Mouse (Mus musculus) limb, embryonic 12.5 days (tissue): Measurements from ENCODE around the gene Lsr. TPM values are rescaled to one million over a fixed set of nuclear protein-coding genes. Genes with fewer than 3 reads are reported as not detected.
A peak's percentile ranks its signal among the peaks of the same experiment; 100 is the strongest.

Experiments
- ATAC-seq: fragments of 200-750 bp; cut with Nextera tagmentation; 2 replicates; pipeline ENCODE4 v1.8.0; 2017; ENCODE audit warnings: low read depth, moderate TSS enrichment; ENCODE audit not compliant: insufficient number of reproducible peaks, insufficient read depth, low FRiP score, low TSS enrichment
- H3K27ac ChIP-seq: fragments of 300-500 bp; sonication (generic); 2 replicates; pipeline ENCODE4 v1.5.1; 2016; ENCODE audit warnings: mild to moderate bottlenecking, moderate library complexity
- H3K27me3 ChIP-seq: fragments of 300-500 bp; sonication (generic); 2 replicates; pipeline ENCODE4 v1.6.1; 2016; ENCODE audit warnings: mild to moderate bottlenecking, moderate library complexity
- H3K36me3 ChIP-seq: fragments of 300-500 bp; sonication (generic); 2 replicates; pipeline ENCODE4 v1.6.1; 2016; ENCODE audit warnings: mild to moderate bottlenecking, moderate library complexity
- H3K4me1 ChIP-seq: fragments of 300-500 bp; sonication (generic); replicated peaks from 2 replicates; pipeline ENCODE4 v1.6.1; 2016
- H3K4me2 ChIP-seq: fragments of 300-500 bp; sonication (generic); 2 replicates; pipeline ENCODE4 v1.6.1; 2016; ENCODE audit warnings: mild to moderate bottlenecking, moderate library complexity
- H3K4me3 ChIP-seq: fragments of 300-500 bp; sonication (generic); replicated peaks from 2 replicates; pipeline ENCODE4 v1.5.1; 2016; ENCODE audit warnings: mild to moderate bottlenecking
- H3K9ac ChIP-seq: fragments of 300-500 bp; sonication (generic); replicated peaks from 2 replicates; pipeline ENCODE4 v1.6.1; 2016; ENCODE audit warnings: mild to moderate bottlenecking, moderate library complexity
- H3K9me3 ChIP-seq: fragments of 300-500 bp; sonication (generic); 2 replicates; pipeline ENCODE4 v1.6.1; 2016; ENCODE audit warnings: mild to moderate bottlenecking, moderate library complexity
- whole genome bisulfite sequencing: fragments of 180-500 bp; shearing (Covaris S2); methylation state at CpG from one replicate; pipeline ENCODE4 v1.1.7; 2016; 5-methylcytosine and 5-hydroxymethylcytosine counted together
- polyA plus RNA-seq: library from polyadenylated mRNA; unstranded; fragments of >200 nt; fragmentation: Nextera tagmentation; extraction: Ambion mirVana; gene quantifications from 2 replicates; pipeline ENCODE4 v1.2.1, GENCODE M21; 2016

Gene Lsr
- polyA plus RNA-seq, result 32.6 and 33.2 TPM in 2 replicates

- peak; percentile 32; the same call in 1 of the 2 replicates for ATAC-seq
- Histone ChIP-seq H3K9ac (peak within 1 kb of the TSS; percentile 60), H3K4me3 (peak within 1 kb of the TSS; percentile 51), H3K9me3 (no peaks in the 10 kb centered on the region), H3K4me2 (peak within 1 kb of the TSS; percentile 67), H3K27me3 (peaks cover 24% of the 10 kb centered on the region), H3K36me3 (peaks cover 6% of the 10 kb centered on the region; the same call in 1 of the 2 replicates), H3K4me1 (peaks cover 6% of the 10 kb centered on the region; the same call in 1 of the 2 replicates), H3K27ac (no peak within 1 kb of the TSS)
- WGBS, result under 1% methylated on average over 19 of the region's 19 CpGs
These were observed at the start of gene Lsr for GRCm38 (mm10) chr7:30973251-30973500. TSS of gene Lsr (minus strand) at chr7:30973464.

GRCm38 (mm10) chr7:31017104-31017901 lies 44.0 kb upstream of the Lsr start:
- peaks cover 15% of the 10 kb centered on the region for H3K4me1 ChIP-seq
- no peaks in the 10 kb centered on the region for H3K9me3 ChIP-seq
- no peaks in the 10 kb centered on the region for H3K27me3 ChIP-seq
- peak overlapping the region; percentile 45; the same call in 1 of the 2 replicates for H3K27ac ChIP-seq
- H3K4me2 ChIP-seq, result no peak overlapping the region; the same call in 1 of the 2 replicates
- no peaks in the 10 kb centered on the region for H3K36me3 ChIP-seq
- WGBS, result 46% methylated on average over 10 of the region's 10 CpGs
- H3K4me3 ChIP-seq, result no peak overlapping the region
- ATAC-seq, result peak; percentile 64
- H3K9ac ChIP-seq, result no peak overlapping the region

- no peaks in the 10 kb centered on the region for H3K9me3 ChIP-seq
- 84% methylated on average over 5 of the region's 5 CpGs for WGBS
- no peak overlapping the region for H3K4me2 ChIP-seq
- H3K36me3 ChIP-seq, result no peaks in the 10 kb centered on the region
- H3K27me3 ChIP-seq, result no peaks in the 10 kb centered on the region
- H3K27ac ChIP-seq, result no peak overlapping the region
- ATAC-seq, result no peak
- H3K4me3 ChIP-seq, result no peak overlapping the region
- peaks cover 15% of the 10 kb centered on the region for H3K4me1 ChIP-seq
- no peak overlapping the region for H3K9ac ChIP-seq
These were observed 39.7 kb upstream of the Lsr start for GRCm38 (mm10) chr7:31012971-31013370.

- Histone ChIP-seq H3K9me3 (no peaks in the 10 kb centered on the region), H3K36me3 (no peaks in the 10 kb centered on the region), H3K4me2 (no peak overlapping the region), H3K4me3 (no peak overlapping the region), H3K27me3 (no peaks in the 10 kb centered on the region), H3K27ac (no peak overlapping the region), H3K9ac (no peak overlapping the region), H3K4me1 (no peaks in the 10 kb centered on the region)
- ATAC-seq, result peak; percentile 46; the same call in 1 of the 2 replicates
- 27% methylated on average over 3 of the region's 3 CpGs for WGBS
These were observed 35.6 kb upstream of the Lsr start for GRCm38 (mm10) chr7:31008889-31009288.

- no peak for ATAC-seq
- 38% methylated on average over 1 of the region's 1 CpGs for WGBS
- Histone ChIP-seq H3K36me3 (no peaks in the 10 kb centered on the region), H3K4me2 (no peak overlapping the region), H3K27me3 (no peaks in the 10 kb centered on the region), H3K9me3 (no peaks in the 10 kb centered on the region), H3K4me3 (no peak overlapping the region), H3K9ac (no peak overlapping the region), H3K27ac (no peak overlapping the region), H3K4me1 (no peaks in the 10 kb centered on the region)
These were observed 34.9 kb upstream of the Lsr start for GRCm38 (mm10) chr7:31008175-31008574.

- WGBS, result 73% methylated on average over 1 of the region's 1 CpGs
- H3K4me2 ChIP-seq, result no peak overlapping the region
These were observed 34.5 kb upstream of the Lsr start for GRCm38 (mm10) chr7:31007775-31008174.

GRCm38 (mm10) chr7:31002650-31003049 lies 29.4 kb upstream of the Lsr start:
- H3K4me3 ChIP-seq, result no peak overlapping the region
- no peak overlapping the region for H3K27ac ChIP-seq
- no peak overlapping the region for H3K4me2 ChIP-seq
- no peaks in the 10 kb centered on the region for H3K36me3 ChIP-seq
- WGBS, result 71% methylated on average over 8 of the region's 8 CpGs
- H3K4me1 ChIP-seq, result peaks cover 12% of the 10 kb centered on the region
- no peak for ATAC-seq
- no peaks in the 10 kb centered on the region for H3K9me3 ChIP-seq
- H3K9ac ChIP-seq, result no peak overlapping the region
- H3K27me3 ChIP-seq, result no peaks in the 10 kb centered on the region

More at GRCm38 (mm10) chr7:31007775-31008174, 34.5 kb upstream of the Lsr start:
- Histone ChIP-seq H3K9me3 (no peaks in the 10 kb centered on the region), H3K4me1 (no peaks in the 10 kb centered on the region), H3K27me3 (no peaks in the 10 kb centered on the region), H3K36me3 (no peaks in the 10 kb centered on the region), H3K4me3 (no peak overlapping the region), H3K9ac (no peak overlapping the region), H3K27ac (no peak overlapping the region)
- no peak for ATAC-seq

- Histone ChIP-seq H3K9me3 (peaks cover 9% of the 10 kb centered on the region; the same call in 1 of the 2 replicates), H3K9ac (0 out of 2 replicates have a peak overlapping the region, but pooled peaks have one; percentile 18), H3K27me3 (no peaks in the 10 kb centered on the region), H3K4me1 (peaks cover 12% of the 10 kb centered on the region), H3K36me3 (no peaks in the 10 kb centered on the region), H3K4me3 (no peak overlapping the region), H3K27ac (peak overlapping the region; percentile 4; the same call in 1 of the 2 replicates), H3K4me2 (peak overlapping the region; percentile 23; the same call in 1 of the 2 replicates)
- ATAC-seq, result peak; percentile 47; the same call in 1 of the 2 replicates
- 18% methylated on average over 7 of the region's 7 CpGs for WGBS
These were observed 27.3 kb upstream of the Lsr start for GRCm38 (mm10) chr7:31000505-31001020.

- Histone ChIP-seq H3K9me3 (peaks cover 9% of the 10 kb centered on the region; the same call in 1 of the 2 replicates), H3K4me1 (peaks cover 12% of the 10 kb centered on the region), H3K4me2 (no peak overlapping the region), H3K9ac (no peak overlapping the region), H3K27ac (no peak overlapping the region), H3K4me3 (no peak overlapping the region), H3K27me3 (no peaks in the 10 kb centered on the region), H3K36me3 (no peaks in the 10 kb centered on the region)
- WGBS, result 87% methylated on average over 2 of the region's 2 CpGs
- no peak for ATAC-seq
These were observed 23.2 kb upstream of the Lsr start for GRCm38 (mm10) chr7:30996491-30996890.

GRCm38 (mm10) chr7:30993986-30994385 lies 20.7 kb upstream of the Lsr start:
- H3K4me3 ChIP-seq, result no peak overlapping the region
- H3K27ac ChIP-seq, result no peak overlapping the region
- H3K27me3 ChIP-seq, result no peaks in the 10 kb centered on the region
- no peaks in the 10 kb centered on the region for H3K4me1 ChIP-seq
- 75% methylated on average over 5 of the region's 5 CpGs for WGBS
- H3K36me3 ChIP-seq, result no peaks in the 10 kb centered on the region
- no peak overlapping the region for H3K9ac ChIP-seq
- H3K4me2 ChIP-seq, result no peak overlapping the region
- peaks cover 9% of the 10 kb centered on the region; the same call in 1 of the 2 replicates for H3K9me3 ChIP-seq
- ATAC-seq, result no peak

- Histone ChIP-seq H3K9me3 (peaks cover 9% of the 10 kb centered on the region; the same call in 1 of the 2 replicates), H3K9ac (no peak overlapping the region), H3K36me3 (no peaks in the 10 kb centered on the region), H3K4me1 (no peaks in the 10 kb centered on the region), H3K4me3 (no peak overlapping the region), H3K4me2 (no peak overlapping the region), H3K27ac (no peak overlapping the region), H3K27me3 (no peaks in the 10 kb centered on the region)
- no peak for ATAC-seq
- WGBS, result 73% methylated on average over 5 of the region's 5 CpGs
These were observed 18.9 kb upstream of the Lsr start for GRCm38 (mm10) chr7:30992148-30992547.
